Mouse (Mus musculus) retina, postnatal 7 days (tissue): ENCODE results near the gene Pstk.
A peak's percentile ranks its signal among the peaks of the same experiment; 100 is the strongest.
"Not testable (repeated sequence)": the region's sequence is repeated elsewhere in the genome, so short reads cannot be mapped to it uniquely, and the experiment has no call there.

Experiments used
- DNase-seq: peaks from one replicate; pipeline ENCODE4 v3.0.0-alpha.2; 2012; ENCODE audit warnings: low read depth, low spot score

The Pstk gene

DNA sequence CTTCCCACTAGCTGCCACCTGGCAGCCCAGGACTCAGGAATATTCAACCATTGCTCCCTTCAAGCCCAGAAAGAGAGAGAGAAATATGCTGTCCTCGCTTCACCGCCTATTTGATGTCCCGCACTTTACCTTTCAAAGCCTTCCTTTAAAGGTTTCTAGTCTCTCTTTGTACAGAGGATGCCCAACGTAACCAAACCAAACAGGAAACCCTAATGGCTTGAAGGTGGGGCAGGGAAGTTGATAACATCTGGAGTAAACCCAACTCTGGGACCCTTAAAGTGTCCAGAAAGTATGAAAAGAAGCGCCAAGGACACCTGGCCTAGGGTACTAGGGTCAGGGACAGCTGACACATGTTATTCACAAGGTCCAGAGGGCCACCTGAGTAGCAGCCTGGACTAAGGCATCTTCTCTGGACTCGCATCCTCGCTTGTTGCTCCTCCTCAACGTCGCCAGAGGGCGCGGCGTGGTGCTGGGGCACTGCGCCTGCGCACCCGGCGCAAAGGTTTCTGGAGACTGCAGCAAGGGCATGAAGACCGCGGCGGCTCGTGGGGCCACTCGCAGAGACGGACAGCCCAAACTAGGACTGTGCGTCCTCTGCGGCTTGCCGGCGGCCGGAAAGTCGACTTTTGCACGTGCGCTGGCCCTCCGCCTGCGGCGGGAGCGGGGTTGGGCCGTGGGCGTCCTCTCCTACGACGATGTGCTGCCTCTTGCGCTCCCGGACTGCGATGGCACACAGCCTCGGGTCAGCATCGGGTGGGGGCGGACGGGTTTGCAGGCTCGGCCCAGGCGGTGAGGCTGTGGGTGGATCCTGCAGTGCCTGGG, at the start of gene Pstk:
Pstk (plus strand) TSS at position 494 of the 822 bp plus-strand sequence.
- DNase-seq, result peak; percentile 85

DNA sequence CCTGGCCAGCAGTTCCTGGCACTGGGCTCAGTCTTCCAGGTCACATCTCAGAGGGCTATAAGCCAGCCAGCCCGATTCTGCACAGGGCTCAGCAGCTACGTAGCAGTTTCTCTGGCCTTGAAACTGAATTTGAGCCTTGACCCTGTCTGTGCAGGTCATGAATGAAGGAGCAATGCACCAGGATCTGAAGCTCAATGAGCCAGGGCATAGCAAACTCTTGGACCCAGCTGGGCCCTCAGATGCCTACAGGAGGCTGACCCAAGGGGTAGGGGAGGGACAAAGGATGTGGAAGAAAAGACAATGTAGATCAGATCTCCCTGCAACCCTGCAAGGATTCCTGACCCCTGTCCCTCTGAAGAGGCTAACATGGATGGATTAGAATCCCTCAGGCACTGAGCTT, 48.7 kb upstream of the Pstk start, which contains the start of gene Cuzd1:
Cuzd1 (minus strand) TSS at position 101 of the 400 bp plus-strand sequence.
- no peak for DNase-seq

DNA sequence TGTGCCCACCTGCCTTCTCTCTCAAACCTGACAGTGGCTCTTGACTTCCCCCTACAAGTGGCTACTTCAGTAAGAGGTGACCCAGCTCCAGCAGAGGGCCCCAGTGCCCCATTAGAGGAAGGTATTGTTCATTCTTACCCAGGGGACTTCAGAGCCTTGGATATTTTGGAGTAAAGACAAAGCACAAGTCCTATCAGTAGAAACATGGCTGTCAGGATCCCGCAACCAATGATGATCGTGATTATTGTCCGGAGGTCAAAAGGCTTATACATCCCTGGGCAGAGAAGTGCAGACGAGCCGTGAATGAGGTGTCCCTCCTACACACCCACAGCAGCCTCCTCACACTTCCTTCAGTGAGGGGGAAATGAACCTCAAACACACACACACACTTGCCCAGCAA, 43.9 kb upstream of the Pstk start:
- no peak for DNase-seq

DNA sequence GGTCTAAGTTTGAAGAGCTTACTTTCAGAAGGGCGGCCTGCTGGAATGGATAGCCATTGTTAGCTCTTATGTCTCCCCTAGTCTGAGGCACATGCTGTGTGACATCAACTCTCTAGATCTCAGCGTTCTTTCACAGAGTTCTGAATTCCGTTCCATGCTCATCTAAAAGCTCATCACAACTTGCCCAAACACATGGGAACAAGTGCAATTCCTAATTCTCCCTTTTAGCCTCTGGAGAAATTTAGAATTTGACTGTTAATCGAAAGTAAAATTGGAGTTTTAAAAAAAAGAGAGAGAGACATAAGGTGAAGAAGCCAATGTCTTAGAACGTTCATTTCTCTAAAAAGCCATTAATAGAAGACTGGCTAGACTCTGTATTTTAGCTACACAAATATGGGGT, 41.5 kb upstream of the Pstk start, which contains the start of gene Fam24b:
Fam24b (minus strand) TSS at position 101 of the 400 bp plus-strand sequence.
- DNase-seq, result no peak

DNA sequence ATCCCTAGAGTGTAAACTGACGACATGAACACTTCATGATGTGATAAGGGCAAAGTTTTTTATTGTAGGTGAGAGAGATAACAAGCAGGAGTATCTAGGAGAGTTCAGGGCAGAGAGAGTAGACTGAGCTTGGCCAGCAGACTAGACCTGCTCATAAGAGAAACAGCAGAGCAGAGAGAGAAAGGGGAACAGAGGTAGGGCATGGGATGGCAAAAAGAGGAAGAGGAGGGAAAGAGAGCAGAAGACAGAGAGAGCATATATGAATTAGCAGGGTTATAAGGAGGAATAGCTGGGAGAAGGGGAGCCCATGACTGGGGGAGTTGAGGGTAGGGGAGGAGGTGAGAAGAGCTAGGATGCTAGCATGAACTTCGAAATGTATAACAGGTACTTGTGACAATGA, 39.3 kb upstream of the Pstk start:
- no peak for DNase-seq

DNA sequence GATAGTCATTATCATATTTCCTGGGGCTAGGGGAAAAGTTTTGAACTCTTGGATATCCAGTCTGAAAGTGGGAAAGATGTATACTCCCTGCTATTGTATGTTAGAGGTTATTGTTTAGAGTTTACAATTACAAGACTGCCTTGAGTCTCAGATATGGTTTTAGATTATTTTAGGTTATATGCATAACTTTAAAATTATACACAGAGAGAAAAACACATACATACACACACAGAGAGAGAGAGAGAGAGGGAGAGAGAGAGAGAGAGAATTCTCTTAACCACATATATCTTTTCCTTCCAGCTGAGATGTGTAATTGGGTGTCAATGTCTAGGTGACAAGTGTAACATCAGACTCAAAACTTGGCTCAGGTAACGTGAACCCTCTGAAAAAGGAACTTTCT, 37.4 kb upstream of the Pstk start, which contains the start of gene Fam24a:
Fam24a (plus strand) TSS at position 301 of the 400 bp plus-strand sequence.
- DNase-seq, result no peak

DNA sequence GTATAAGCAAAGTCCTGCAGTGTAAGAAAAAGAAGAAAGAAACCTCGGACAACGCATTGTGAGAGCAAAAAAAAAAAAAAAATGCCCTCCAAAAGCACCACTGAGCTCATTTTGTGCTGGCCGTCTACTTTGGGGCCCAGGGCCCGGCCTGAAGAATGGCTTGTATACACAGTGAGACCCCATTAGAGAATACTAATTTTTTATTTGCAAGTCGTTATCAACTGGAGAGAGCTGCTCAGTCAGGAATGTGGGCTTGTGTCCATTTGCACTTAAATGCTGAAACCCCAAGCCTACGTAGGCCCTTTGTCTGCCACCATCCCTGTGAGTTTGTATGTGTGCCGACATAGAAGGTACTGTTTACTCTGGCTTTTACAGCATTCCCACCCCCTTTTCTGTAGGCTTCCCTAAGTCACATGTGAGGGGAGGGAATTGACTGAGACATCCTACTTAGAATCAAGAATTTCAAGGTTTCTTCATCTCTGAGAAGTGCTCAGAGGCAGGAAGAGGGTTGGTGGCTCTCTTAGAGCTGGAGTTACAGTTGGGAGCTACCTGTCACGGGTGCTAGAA, 33.4 kb upstream of the Pstk start:
- no peak for DNase-seq

DNA sequence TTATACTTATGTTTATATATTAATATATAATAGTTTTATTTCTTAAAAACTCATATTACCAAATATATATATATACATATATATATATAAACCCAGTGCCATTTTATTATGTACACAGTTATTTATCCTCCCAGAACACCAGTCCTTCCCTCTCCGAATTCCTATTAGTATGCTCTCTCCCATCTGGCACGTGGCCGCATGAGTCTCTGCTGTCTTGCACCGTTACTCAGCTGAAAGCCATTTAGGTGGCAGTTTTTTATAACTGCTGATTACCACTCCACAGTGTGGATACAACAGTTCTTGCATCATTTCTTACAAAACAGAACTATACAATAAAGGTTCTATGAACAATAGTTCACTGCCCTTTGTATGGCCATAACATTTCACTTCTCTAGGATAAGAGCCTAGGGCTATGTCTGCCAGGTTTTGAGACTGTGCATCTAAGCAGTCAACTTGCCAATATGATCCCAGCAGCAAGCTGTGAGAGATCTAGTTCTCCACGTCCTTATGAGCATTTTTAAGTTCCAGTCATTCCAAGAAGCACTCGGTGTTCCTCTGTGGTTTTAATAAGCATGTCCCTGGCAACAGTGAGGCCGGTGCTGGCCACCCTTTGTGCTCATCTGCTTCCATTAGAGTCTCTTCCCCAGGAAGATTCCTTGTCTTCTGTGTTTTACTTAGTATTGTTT, 24.9 kb upstream of the Pstk start:
- DNase-seq, result no peak

DNA sequence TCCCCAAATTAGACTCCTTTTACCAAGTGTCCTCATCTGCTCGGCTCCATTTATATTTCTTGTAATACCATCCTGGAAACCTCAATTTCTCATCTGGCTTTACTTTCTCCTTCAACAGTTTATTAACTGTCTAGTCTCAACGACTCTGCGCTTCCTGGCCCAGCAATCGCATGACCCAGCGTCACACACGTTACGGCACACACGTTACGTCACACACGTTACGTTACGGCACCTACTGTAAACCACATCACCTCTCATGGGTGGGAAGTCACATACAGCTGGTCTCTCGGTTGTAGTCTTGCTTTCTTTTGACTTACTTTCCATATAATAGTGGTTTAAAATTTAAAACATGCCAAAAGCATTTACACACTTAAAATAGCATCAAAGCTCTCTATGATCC, 14.8 kb upstream of the Pstk start:
- DNase-seq, result no peak

DNA sequence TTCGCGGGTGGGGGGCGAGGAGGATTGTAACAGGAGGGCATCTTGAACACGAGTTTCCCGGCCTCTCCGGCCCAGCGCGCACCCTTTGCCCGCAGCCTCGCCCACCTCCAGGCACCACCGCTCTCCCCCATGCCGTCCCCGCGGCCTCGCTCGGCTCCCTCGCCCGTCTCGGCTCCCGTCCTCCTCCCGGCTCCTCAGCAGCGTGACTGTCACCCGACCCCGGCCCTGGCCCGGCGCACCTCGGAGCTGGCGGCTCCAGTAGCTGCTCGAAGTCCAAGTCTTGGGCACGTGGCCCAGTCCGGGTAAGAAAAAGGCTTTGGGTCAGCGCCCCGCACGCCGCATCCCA, 8.7 kb upstream of the Pstk start:
- no peak for DNase-seq

DNA sequence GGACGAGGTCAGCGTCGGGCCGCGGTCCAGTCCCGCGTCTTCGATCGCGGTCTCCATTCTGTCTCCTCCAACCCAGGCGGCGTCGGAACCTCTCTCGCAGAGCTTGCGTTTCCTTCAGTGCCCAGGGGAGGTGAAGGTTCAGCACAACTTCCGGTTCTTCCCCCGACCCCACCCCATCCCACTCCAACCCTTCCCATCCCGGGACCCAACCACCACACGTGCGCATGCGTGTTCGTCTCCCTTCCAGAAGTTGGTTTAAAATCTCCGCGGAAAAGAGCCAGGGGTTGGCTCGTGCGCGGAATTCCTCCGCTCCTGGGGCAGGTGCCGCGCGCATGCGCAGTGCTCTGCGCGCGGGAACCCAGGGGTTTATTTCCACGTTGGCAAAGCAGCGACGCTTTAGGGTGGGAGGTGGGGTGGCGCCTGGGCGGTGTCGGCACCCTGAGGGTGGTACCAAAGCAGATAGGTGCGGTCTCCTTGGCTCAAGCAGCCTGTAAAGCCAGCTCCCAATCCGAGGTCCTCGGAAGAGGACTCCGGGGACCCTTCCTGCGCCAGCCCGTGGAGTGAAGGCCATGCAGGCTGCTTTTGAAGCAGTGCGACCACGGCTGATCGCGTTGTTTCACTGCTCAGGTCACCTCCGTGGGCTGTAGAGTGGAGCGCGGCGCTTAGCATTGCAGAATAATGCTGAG, 8.2 kb upstream of the Pstk start, which contains the start of gene 2310057M21Rik:
2310057M21Rik (minus strand) TSS at position 145 of the 686 bp plus-strand sequence.
- peak; percentile 98 for DNase-seq

DNA sequence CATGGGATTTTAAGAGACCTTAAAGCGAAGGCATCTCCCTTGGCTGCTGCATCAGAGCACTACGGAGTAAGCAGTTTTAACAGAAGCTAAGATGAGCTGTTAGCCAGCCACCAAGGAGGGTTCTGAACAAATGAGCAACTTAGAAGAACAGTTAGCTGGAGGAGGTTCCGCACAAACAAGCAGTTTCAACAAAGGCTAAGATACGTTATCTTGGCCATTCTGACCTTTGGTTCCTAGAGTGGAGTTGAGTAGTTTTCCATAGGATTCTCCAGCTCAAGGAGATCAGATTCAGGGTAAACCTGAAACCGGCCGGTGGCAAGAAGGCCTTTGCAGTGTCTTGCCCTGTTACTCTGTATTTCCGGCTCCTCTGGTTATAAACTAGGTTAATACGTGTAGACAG, 6.8 kb upstream of the Pstk start:
- DNase-seq, result no peak

DNA sequence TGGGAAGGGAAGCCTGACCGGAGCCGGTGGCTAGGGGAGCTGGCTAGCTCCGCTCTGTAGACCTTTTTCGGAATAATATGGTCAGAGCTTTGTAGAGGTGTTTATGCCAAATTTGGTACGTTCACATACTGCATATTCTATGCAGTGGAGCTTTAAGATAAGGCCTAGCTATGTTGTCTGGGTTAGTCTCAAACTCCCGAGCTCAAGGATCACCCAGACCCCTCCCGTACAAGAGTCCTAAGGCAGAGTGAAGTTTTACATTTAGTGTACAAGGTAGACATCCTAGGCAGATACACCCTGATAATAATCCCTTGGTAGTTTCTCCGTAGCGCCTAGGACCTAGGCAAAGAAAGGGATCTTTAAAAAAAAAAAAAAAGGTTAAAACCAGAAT, 524 bp downstream of the Pstk start:
- no peak for DNase-seq

DNA sequence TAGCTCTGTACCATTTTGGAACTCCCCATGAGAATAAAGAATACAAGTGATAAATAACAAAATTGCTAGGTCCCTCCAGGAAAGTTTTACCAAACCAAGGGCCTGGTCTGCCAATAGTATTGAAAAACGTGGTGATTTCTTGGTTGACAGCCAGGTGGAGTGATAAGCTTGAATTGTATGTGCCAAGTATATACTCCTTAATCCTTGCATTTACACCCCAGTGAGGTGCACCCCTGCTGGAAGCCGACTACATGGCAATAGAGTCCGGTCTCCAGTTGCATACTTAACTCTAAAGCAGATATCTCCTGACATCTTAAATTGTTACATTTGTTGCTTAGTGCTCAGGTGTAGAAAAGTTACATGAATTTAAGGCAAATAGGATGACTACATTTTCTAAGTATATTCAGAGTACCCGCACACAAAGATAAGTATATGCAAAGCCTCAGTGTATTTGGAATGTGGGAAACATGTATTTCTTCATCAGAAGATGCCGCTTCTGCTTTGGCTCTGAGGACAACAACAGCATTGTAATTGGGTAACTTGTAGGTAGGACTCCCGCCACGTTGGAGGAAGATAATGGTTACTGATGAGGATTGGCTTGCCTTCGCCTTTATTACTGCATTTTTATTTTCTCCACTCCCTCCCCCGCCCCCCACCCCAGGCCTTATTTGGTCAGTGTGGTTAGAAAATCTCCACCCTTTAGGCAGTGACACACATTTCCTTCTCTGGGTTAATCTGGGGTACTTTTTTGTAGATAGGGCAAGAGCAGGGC, 1.1 kb downstream of the Pstk start:
- DNase-seq, result no peak

DNA sequence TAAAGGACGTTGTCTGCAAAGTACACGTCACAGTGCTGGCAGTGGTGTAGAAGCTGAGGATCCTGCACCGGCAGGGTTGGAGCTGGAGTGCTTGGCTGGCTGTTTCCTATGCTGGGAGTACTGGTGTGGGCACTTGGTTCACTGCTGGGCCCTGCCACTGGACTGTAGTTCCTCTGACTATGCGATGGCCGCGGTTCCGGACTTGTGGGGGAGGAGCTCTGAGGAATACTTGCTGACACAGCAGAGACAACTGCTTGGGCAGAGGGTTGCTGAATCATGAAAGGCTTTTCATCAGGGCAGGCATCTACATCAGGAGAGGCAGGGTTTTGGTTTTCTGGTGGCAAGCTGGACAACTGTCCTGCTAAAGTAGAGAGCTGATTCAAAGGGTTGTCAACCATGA, 20.8 kb downstream of the Pstk start:
- not testable (repeated sequence) for DNase-seq

DNA sequence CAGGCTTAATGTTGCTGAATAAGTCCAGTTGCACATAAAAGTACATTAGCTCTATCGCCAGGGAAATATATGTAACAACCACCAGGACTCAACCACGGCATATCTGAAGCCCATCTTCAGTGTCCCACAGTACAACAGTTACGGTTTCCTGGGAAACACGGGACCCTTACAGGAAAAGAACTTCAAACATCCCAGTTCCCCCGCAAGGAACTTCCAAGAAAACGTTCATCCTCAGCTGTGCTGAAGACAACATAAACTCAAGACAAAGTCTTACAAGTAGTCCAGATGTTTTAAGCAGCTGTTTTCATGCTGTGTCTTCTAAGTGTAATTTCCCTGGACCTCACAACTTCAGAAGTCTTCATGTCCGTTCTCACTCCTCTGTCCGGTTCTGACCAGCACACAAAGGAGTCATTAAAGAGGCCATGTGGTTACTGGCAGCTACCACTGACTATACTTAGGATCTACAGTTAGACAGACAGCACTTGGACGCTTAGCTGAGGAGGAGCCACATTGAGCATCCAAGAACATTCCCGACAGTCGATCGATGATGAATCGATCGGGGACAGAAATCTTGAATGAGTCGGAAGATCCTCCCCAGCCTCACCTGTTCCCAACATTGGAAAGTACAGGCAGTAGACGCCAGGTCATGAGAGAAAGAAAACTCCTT, 38.5 kb downstream of the Pstk start:
- no peak for DNase-seq

DNA sequence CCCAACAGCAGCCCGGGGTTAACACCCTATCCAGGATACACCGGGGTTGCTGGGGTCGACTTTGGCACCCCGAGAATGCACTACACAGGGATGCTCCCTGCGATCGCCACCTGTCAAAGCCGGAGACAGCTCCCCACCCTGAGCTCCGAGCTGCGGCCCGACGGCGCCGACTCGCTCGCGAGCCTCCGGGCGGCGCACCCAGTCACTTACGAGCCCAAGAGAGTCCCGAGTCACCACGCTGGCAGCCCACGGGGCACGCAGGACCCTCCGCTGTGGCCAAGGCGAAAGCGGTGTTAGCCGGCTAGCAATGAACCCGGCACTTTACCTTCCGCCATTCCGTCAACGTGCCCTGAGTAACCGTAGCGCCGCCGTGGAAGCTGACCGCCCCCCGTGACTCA, 39.0 kb downstream of the Pstk start:
- DNase-seq, result no peak

DNA sequence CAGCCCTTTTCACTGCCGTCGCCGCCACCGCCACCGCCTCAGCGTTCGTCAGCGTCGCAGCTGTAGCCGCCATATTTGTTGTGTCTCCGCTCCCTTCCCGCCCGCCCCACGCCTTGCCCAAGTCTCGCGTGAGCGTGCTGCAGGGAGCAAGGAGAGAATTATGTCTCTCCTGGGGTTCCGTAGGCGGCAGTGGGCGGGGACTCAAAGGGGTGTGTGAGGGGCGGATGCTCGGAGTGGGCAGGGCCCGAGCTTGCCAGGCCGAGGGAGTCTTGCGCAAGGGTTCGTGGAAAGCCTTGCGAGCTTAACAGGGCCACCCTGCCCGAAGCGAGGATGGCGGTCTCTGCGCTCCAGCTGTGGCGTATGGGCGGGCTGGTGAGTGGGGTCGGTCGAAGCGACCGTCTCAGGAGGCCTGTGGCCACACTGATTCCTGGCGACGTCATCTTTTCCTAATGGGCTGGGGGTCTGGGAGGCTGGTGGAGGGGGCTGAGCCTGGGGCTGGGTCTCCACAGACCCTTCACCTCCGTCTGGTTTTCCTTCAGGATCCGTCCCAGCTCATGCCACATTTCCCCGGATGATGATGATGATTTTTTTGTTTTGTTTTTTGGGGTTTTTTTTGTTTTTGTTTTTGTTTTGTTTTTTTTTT, 39.6 kb downstream of the Pstk start, which contains the start of the genes Ikzf5 and Acadsb:
Ikzf5 (minus strand) TSS at position 106 of the 643 bp plus-strand sequence.
Acadsb (plus strand) TSS at position 186 of the 643 bp plus-strand sequence.
- peak; percentile 97 for DNase-seq

DNA sequence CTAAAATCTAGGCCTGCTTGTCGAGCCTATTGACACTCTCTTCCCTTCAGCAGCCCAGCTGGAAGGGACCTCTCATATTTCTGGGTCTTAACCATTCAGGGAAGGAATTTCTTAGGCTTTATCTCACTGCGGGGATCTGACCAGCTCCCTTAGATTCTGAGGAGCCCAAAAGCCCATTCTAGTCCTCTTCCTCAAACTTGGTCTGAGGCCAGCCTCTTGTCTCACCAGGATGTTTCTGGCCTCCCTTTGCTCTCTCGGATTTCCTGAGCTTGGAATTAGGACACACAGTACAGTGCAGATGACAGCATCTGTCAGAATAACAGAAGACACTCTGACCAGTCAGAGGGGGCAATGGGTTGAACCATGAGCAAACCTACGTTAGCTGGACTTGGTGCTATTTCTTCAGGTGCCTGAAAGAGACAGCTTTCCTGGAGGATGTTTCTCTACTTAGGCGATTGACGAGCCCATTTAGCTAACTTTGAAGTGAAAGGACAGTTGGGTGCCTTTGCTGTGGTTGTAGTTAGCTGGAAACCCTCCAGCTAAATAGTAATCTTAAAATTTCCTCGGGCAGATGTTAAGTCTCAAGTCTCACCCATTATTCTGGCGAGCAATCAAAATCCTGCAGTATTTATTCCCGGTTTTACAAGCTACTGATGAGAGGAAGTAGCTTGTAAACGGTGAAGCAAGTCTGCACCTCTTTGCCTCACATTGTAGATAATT, 40.4 kb downstream of the Pstk start:
- no peak for DNase-seq
